Mouse (Mus musculus) hindbrain, embryonic 15.5 days (tissue): ENCODE measurements around the gene Olfr750. TPM values are rescaled to one million over a fixed set of nuclear protein-coding genes. Genes with fewer than 3 reads are reported as not detected.

Experiments used
- ATAC-seq: fragments of 200-750 bp; cut with Nextera tagmentation; 2 replicates; pipeline ENCODE4 v1.8.0; 2017; ENCODE audit warnings: low read depth, moderate number of reproducible peaks, moderate TSS enrichment; ENCODE audit not compliant: low FRiP score
- H3K27ac ChIP-seq: fragments of 300-500 bp; sonication (generic); replicated peaks from 2 replicates; pipeline ENCODE4 v1.5.1; 2015; ENCODE audit warnings: mild to moderate bottlenecking, inconsistent platforms
- H3K27me3 ChIP-seq: fragments of 300-500 bp; sonication (generic); 2 replicates; pipeline ENCODE4 v1.6.1; 2015; ENCODE audit warnings: control low read depth, inconsistent platforms
- H3K36me3 ChIP-seq: fragments of 300-500 bp; sonication (generic); 2 replicates; pipeline ENCODE4 v1.6.1; 2015; ENCODE audit warnings: control low read depth, inconsistent platforms
- H3K4me1 ChIP-seq: fragments of 300-500 bp; sonication (generic); replicated peaks from 2 replicates; pipeline ENCODE4 v1.6.1; 2015; ENCODE audit warnings: control low read depth, inconsistent platforms
- H3K4me2 ChIP-seq: fragments of 300-500 bp; sonication (generic); 2 replicates; pipeline ENCODE4 v1.6.1; 2015; ENCODE audit warnings: moderate library complexity, mild to moderate bottlenecking, inconsistent platforms
- H3K4me3 ChIP-seq: fragments of 300-500 bp; sonication (generic); 2 replicates; pipeline ENCODE4 v1.5.1; 2015; ENCODE audit warnings: mild to moderate bottlenecking, inconsistent platforms
- H3K9ac ChIP-seq: fragments of 300-500 bp; sonication (generic); 2 replicates; pipeline ENCODE4 v1.6.1; 2015; ENCODE audit warnings: inconsistent platforms
- H3K9me3 ChIP-seq: fragments of 300-500 bp; sonication (generic); 2 replicates; pipeline ENCODE4 v1.6.1; 2016; ENCODE audit warnings: control low read depth, inconsistent platforms
- WGBS: fragments of 180-500 bp; shearing (Covaris S2); methylation state at CpG from one replicate; pipeline ENCODE4 v1.1.7; 2015; 5-methylcytosine and 5-hydroxymethylcytosine counted together
- polyA plus RNA-seq: library from polyadenylated mRNA; unstranded; fragments of >200 nt; fragmentation: Nextera tagmentation; extraction: Ambion mirVana; gene quantifications from 2 replicates; pipeline ENCODE4 v1.2.1, GENCODE M21; 2015

Olfr750 gene
- polyA plus RNA-seq, 1 experiment from 2014 or later, result 0.08 TPM

GRCm38 (mm10) chr14:51085086-51085485 lies 10.9 kb upstream of the Olfr750 start:
- Histone ChIP-seq H3K9ac (no peak overlapping the region), H3K9me3 (no peaks in the 10 kb centered on the region), H3K36me3 (no peaks in the 10 kb centered on the region), H3K4me3 (no peak overlapping the region), H3K4me1 (peaks cover 16% of the 10 kb centered on the region), H3K27me3 (peaks cover 14% of the 10 kb centered on the region), H3K4me2 (no peak overlapping the region), H3K27ac (no peak overlapping the region)
- no peak for ATAC-seq
- 82% methylated on average over 2 of the region's 2 CpGs for WGBS

DNA sequence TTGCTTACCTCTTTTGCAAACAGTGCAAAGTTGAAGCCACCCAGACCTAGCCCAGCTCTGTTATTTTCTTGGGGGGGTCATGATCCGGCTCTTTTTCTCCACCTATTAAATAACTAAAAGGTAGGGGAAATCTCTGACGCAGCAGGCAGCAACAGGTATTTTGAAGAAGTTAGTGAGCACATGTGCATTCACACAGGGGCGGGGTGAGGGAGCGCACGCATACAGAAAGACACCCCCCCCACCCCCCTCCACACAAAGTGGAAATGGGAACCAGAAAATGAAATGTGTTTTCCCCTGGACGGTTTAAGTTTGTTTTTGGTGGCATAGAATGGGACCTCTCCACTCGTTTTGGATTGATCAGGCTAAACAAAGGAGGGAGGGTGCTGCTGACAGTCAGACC lies 9.6 kb upstream of the Olfr750 start:
- WGBS, result 11% methylated on average over 7 of the region's 7 CpGs
- ATAC-seq, result no peak

GRCm38 (mm10) chr14:51082599-51083581 lies 8.7 kb upstream of the Olfr750 start:
- peak; percentile 73 for ATAC-seq
- 3% methylated on average over 40 of the region's 40 CpGs for WGBS
- Histone ChIP-seq H3K4me1 (peaks cover 13% of the 10 kb centered on the region), H3K9ac (peak overlapping the region; percentile 57), H3K4me3 (peak overlapping the region; percentile 57), H3K9me3 (no peaks in the 10 kb centered on the region), H3K27me3 (peaks cover 14% of the 10 kb centered on the region), H3K27ac (no peak overlapping the region; the same call in 1 of the 2 replicates), H3K36me3 (no peaks in the 10 kb centered on the region), H3K4me2 (peak overlapping the region; percentile 93)

More for the DNA sequence above, 9.6 kb upstream of the Olfr750 start:
- H3K4me2 ChIP-seq, result peak overlapping the region; percentile 93
- no peaks in the 10 kb centered on the region for H3K36me3 ChIP-seq
- peak overlapping the region; percentile 57 for H3K4me3 ChIP-seq
- no peaks in the 10 kb centered on the region for H3K9me3 ChIP-seq
- H3K9ac ChIP-seq, result 0 out of 2 replicates have a peak overlapping the region, but pooled peaks have one; percentile 57
- H3K27ac ChIP-seq, result no peak overlapping the region
- H3K4me1 ChIP-seq, result peaks cover 16% of the 10 kb centered on the region
- H3K27me3 ChIP-seq, result peaks cover 14% of the 10 kb centered on the region

GRCm38 (mm10) chr14:51081035-51081434 lies 6.8 kb upstream of the Olfr750 start:
- 93% methylated on average over 2 of the region's 2 CpGs for WGBS

GRCm38 (mm10) chr14:51079180-51079579 lies 4.9 kb upstream of the Olfr750 start:
- Histone ChIP-seq H3K4me3 (no peak overlapping the region), H3K4me1 (peaks cover 13% of the 10 kb centered on the region), H3K27ac (no peak overlapping the region), H3K9me3 (no peaks in the 10 kb centered on the region), H3K36me3 (no peaks in the 10 kb centered on the region), H3K9ac (no peak overlapping the region), H3K27me3 (peaks cover 10% of the 10 kb centered on the region), H3K4me2 (no peak overlapping the region)
- ATAC-seq, result no peak
- 86% methylated on average over 1 of the region's 1 CpGs for WGBS

More at GRCm38 (mm10) chr14:51081035-51081434, 6.8 kb upstream of the Olfr750 start:
- no peak overlapping the region for H3K27ac ChIP-seq
- no peak overlapping the region for H3K4me2 ChIP-seq
- no peak overlapping the region for H3K9ac ChIP-seq
- no peak overlapping the region for H3K4me3 ChIP-seq
- ATAC-seq, result no peak
- H3K36me3 ChIP-seq, result no peaks in the 10 kb centered on the region
- H3K27me3 ChIP-seq, result peaks cover 14% of the 10 kb centered on the region
- no peaks in the 10 kb centered on the region for H3K9me3 ChIP-seq
- H3K4me1 ChIP-seq, result peaks cover 13% of the 10 kb centered on the region

- WGBS, result 98% methylated on average over 2 of the region's 2 CpGs
- ATAC-seq, result no peak
- no peaks in the 10 kb centered on the region for H3K27me3 ChIP-seq
- H3K9me3 ChIP-seq, result no peaks in the 10 kb centered on the region
- no peaks in the 10 kb centered on the region for H3K36me3 ChIP-seq
- no peak overlapping the region for H3K27ac ChIP-seq
- peaks cover 9% of the 10 kb centered on the region; the same call in 1 of the 2 replicates for H3K4me1 ChIP-seq
- H3K4me2 ChIP-seq, result no peak overlapping the region
- no peak overlapping the region for H3K9ac ChIP-seq
- no peak overlapping the region for H3K4me3 ChIP-seq
These were observed 4.6 kb downstream of the Olfr750 start for GRCm38 (mm10) chr14:51069617-51070016.

DNA sequence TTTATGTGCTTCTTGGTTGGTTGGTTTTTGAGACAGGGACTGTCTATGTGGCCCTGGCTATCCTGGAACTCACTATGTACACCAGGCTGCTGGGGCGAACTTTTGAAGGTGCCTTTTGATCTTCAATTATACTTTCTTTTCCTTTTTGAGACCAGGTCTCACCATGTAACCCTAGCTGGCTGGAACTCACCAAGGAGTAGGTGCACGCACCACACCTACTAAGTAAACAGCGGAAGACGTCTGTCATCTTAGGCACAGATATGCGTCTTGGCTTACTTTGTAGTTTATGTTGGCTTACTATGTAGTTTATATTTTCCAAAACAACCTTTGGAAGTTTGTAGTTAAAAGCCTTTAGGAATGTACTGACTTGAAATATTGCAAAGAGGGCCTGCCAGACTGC lies 5.3 kb downstream of the Olfr750 start:
- Histone ChIP-seq H3K27me3 (no peaks in the 10 kb centered on the region), H3K4me3 (no peak overlapping the region), H3K27ac (no peak overlapping the region), H3K4me2 (no peak overlapping the region), H3K4me1 (peaks cover 9% of the 10 kb centered on the region; the same call in 1 of the 2 replicates), H3K9ac (no peak overlapping the region), H3K36me3 (no peaks in the 10 kb centered on the region), H3K9me3 (no peaks in the 10 kb centered on the region)
- no peak for ATAC-seq
- WGBS, result 92% methylated on average over 5 of the region's 5 CpGs

- Histone ChIP-seq H3K4me3 (no peak overlapping the region), H3K9ac (no peak overlapping the region), H3K4me2 (no peak overlapping the region), H3K4me1 (no peaks in the 10 kb centered on the region; the same call in 1 of the 2 replicates), H3K9me3 (no peaks in the 10 kb centered on the region), H3K27ac (no peak overlapping the region), H3K27me3 (no peaks in the 10 kb centered on the region), H3K36me3 (no peaks in the 10 kb centered on the region)
- ATAC-seq, result no peak
- WGBS, result 94% methylated on average over 5 of the region's 5 CpGs
These were observed 13.5 kb downstream of the Olfr750 start for GRCm38 (mm10) chr14:51060761-51061160.

DNA sequence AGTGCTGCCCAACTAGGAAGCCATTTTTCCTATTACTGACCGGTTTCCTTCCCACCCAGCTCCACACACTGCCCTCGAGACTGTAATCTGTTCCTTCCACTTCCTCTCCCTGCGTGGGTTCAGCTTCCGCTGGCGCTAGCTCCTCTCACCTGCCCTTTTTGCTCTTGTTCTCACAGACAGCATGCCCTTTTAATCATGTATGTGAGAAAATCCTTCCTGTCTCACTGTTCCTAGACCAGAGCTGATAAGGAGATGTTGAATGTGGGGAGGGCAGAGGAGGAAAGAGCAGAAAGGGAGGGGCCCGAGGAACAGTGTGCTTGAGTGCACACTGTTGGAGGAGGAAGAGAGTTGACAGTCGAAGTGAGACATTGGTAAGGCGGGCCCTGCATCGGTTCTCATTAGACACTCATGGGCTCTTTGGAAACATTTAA lies 16.8 kb downstream of the Olfr750 start, which contains the start of gene Rnase12:
Rnase12 (minus strand) TSS at position 261 of the 431 bp plus-strand sequence.
- Histone ChIP-seq H3K9ac (no peak within 1 kb of the TSS), H3K27me3 (no peaks in the 10 kb centered on the region), H3K27ac (no peak within 1 kb of the TSS), H3K4me3 (no peak within 1 kb of the TSS), H3K4me1 (no peaks in the 10 kb centered on the region; the same call in 1 of the 2 replicates), H3K36me3 (no peaks in the 10 kb centered on the region), H3K4me2 (no peak within 1 kb of the TSS), H3K9me3 (no peaks in the 10 kb centered on the region)
- 75% methylated on average over 9 of the region's 9 CpGs for WGBS
- ATAC-seq, result no peak

- 33% methylated on average over 13 of the region's 13 CpGs for WGBS
- Histone ChIP-seq H3K9me3 (no peaks in the 10 kb centered on the region), H3K27me3 (no peaks in the 10 kb centered on the region), H3K4me1 (no peaks in the 10 kb centered on the region), H3K36me3 (no peaks in the 10 kb centered on the region), H3K9ac (no peak overlapping the region), H3K4me2 (no peak overlapping the region), H3K4me3 (no peak overlapping the region), H3K27ac (no peak overlapping the region)
- no peak for ATAC-seq
These were observed 19.7 kb downstream of the Olfr750 start for GRCm38 (mm10) chr14:51054243-51055237.

GRCm38 (mm10) chr14:51053176-51053575 lies 21.1 kb downstream of the Olfr750 start:
- H3K27ac ChIP-seq, result no peak overlapping the region
- H3K4me1 ChIP-seq, result no peaks in the 10 kb centered on the region
- no peaks in the 10 kb centered on the region for H3K36me3 ChIP-seq
- WGBS, result 73% methylated on average over 5 of the region's 5 CpGs
- H3K9me3 ChIP-seq, result no peaks in the 10 kb centered on the region
- ATAC-seq, result no peak
- no peaks in the 10 kb centered on the region for H3K27me3 ChIP-seq
- no peak overlapping the region for H3K9ac ChIP-seq
- H3K4me3 ChIP-seq, result no peak overlapping the region
- no peak overlapping the region for H3K4me2 ChIP-seq
